Mouse (Mus musculus): ENCODE data around the gene Usp13. TPM values are rescaled to one million over a fixed set of nuclear protein-coding genes. Genes with fewer than 3 reads are reported as not detected.

Gene Usp13
- polyA plus RNA-seq (2012; rRNA removed), result 11.4 and 11.7 TPM in 2 replicates

GRCm38 (mm10) chr3:32817357-32818326 lies at the start of gene Usp13:
Gene Usp13 (plus strand): TSS chr3:32817546.
- Histone ChIP-seq H3K4me3 (ENCODE audit: insufficient read depth, low read length) (peak within 1 kb of the TSS; percentile 91), H3K4me1 (ENCODE audit: control insufficient read depth, insufficient read depth, low read length) (peaks cover 5% of the 10 kb centered on the region), H3K27ac (ENCODE audit: insufficient read depth, low read length) (peak within 1 kb of the TSS; percentile 98)
- TF ChIP-seq POLR2A (IDR thresholded peaks at IDR 0.05; ENCODE audit: extremely low read depth, insufficient read depth, low read length), result peak; percentile 7; the same call in 1 of the 2 replicates
- TF ChIP-seq CTCF (IDR thresholded peaks at IDR 0.05; ENCODE audit: extremely low read depth, insufficient read depth, low read length), result no peak

- no peaks in the 10 kb centered on the region for H3K4me1 ChIP-seq (ENCODE audit: control insufficient read depth, insufficient read depth, low read length)
- no peak overlapping the region for H3K4me3 ChIP-seq (ENCODE audit: insufficient read depth, low read length)
- no peak overlapping the region for H3K27ac ChIP-seq (ENCODE audit: insufficient read depth, low read length)
- TF ChIP-seq POLR2A (IDR thresholded peaks at IDR 0.05; ENCODE audit: extremely low read depth, insufficient read depth, low read length) (no peak), CTCF (IDR thresholded peaks at IDR 0.05; ENCODE audit: extremely low read depth, insufficient read depth, low read length) (no peak)
Observed at GRCm38 (mm10) chr3:32770781-32771180, 46.6 kb upstream of the Usp13 start.

DNA sequence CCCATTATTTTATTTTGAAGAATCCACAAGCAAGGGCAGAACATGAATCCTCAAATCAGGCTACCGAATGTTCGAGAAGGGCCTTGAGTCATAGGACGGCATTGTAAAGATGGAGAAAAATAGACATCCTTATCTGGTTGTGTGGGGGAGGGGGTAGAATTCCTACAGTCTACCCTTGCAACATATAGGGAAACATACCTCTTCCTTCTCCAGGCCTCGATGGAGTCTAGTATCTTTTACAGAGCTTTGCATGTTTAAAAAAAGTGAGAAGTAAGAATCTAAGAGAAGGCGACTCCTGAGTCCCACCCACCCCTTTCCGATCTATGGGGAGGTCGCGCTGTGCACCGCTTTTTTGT lies 367 bp upstream of the Usp13 start:
- Histone ChIP-seq H3K27ac (ENCODE audit: insufficient read depth, low read length) (peak overlapping the region; percentile 98), H3K4me1 (ENCODE audit: control insufficient read depth, insufficient read depth, low read length) (peaks cover 5% of the 10 kb centered on the region), H3K4me3 (ENCODE audit: insufficient read depth, low read length) (peak overlapping the region; percentile 91)
- TF ChIP-seq POLR2A (IDR thresholded peaks at IDR 0.05; ENCODE audit: extremely low read depth, insufficient read depth, low read length), result no peak
- no peak for TF ChIP-seq CTCF (IDR thresholded peaks at IDR 0.05; ENCODE audit: extremely low read depth, insufficient read depth, low read length)

DNA sequence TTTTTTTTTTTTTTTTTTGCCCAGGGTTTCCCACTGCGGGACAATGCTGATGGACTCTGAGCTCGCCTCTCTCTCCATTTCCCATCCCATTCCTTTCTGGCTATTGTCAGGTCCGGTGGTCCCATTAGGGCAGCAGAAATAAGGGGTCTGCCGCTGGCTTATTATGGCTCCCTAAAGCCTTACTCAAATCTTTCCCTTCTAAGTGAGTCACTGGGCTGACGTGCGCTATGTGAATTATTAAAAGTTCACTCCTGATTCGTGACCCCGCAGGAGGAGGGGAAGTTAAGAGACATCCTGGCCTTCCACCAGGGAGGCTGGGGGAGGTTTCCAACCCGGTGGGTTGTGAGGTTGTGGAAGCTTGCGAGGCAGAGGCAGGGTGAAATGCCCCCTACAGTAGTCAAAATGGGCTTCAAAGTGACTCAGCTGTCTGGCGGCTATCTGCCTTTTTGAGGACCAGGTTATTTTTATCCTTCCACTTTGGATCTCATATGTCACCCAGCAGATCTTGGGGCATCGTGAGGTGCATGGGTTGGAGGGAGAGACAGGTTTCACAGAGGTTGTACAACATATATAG lies 1.1 kb downstream of the Usp13 start:
- Histone ChIP-seq H3K4me3 (ENCODE audit: insufficient read depth, low read length) (peak overlapping the region; percentile 91), H3K4me1 (ENCODE audit: control insufficient read depth, insufficient read depth, low read length) (peaks cover 5% of the 10 kb centered on the region), H3K27ac (ENCODE audit: insufficient read depth, low read length) (no peak overlapping the region)
- TF ChIP-seq CTCF (IDR thresholded peaks at IDR 0.05; ENCODE audit: extremely low read depth, insufficient read depth, low read length) (no peak), POLR2A (IDR thresholded peaks at IDR 0.05; ENCODE audit: extremely low read depth, insufficient read depth, low read length) (no peak)

- no peak overlapping the region for H3K27ac ChIP-seq (ENCODE audit: insufficient read depth, low read length)
- H3K4me3 ChIP-seq (ENCODE audit: insufficient read depth, low read length), result no peak overlapping the region
- no peak for TF ChIP-seq CTCF (IDR thresholded peaks at IDR 0.05; ENCODE audit: extremely low read depth, insufficient read depth, low read length)
- no peak for TF ChIP-seq POLR2A (IDR thresholded peaks at IDR 0.05; ENCODE audit: extremely low read depth, insufficient read depth, low read length)
- peaks cover 9% of the 10 kb centered on the region for H3K4me1 ChIP-seq (ENCODE audit: control insufficient read depth, insufficient read depth, low read length)
Observed at GRCm38 (mm10) chr3:32822620-32823019, 5.3 kb downstream of the Usp13 start.

DNA sequence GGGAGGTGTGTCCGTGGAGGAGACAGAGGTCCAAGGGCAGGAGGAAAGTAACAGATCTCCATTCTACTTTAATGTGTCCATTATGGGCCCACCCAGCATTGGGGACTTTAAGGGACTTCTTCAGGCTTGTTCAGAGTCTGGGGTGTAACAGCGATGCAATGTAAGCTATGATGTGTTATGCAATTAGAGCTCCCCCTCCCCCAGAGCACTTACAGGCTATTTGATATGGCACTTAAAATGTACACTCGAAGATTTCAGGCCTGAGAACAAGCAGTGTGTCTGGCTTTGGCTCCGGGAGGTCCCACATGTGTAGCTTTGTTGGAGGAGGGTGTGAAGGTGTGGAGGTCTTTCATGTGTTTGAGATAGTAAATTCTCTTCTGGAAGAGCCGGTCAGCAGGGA lies 7.6 kb downstream of the Usp13 start:
- TF ChIP-seq CTCF (IDR thresholded peaks at IDR 0.05; ENCODE audit: extremely low read depth, insufficient read depth, low read length) (no peak), POLR2A (IDR thresholded peaks at IDR 0.05; ENCODE audit: extremely low read depth, insufficient read depth, low read length) (no peak)
- H3K4me3 ChIP-seq (ENCODE audit: insufficient read depth, low read length), result no peak overlapping the region
- no peak overlapping the region for H3K27ac ChIP-seq (ENCODE audit: insufficient read depth, low read length)
- H3K4me1 ChIP-seq (ENCODE audit: control insufficient read depth, insufficient read depth, low read length), result peaks cover 7% of the 10 kb centered on the region

- TF ChIP-seq POLR2A (IDR thresholded peaks at IDR 0.05; ENCODE audit: extremely low read depth, insufficient read depth, low read length), result no peak
- TF ChIP-seq CTCF (IDR thresholded peaks at IDR 0.05; ENCODE audit: extremely low read depth, insufficient read depth, low read length), result no peak
- Histone ChIP-seq H3K4me3 (ENCODE audit: insufficient read depth, low read length) (no peak overlapping the region), H3K27ac (ENCODE audit: insufficient read depth, low read length) (no peak overlapping the region), H3K4me1 (ENCODE audit: control insufficient read depth, insufficient read depth, low read length) (peaks cover 7% of the 10 kb centered on the region)
Observed at GRCm38 (mm10) chr3:32825964-32826479, 8.7 kb downstream of the Usp13 start.

- no peak overlapping the region for H3K27ac ChIP-seq (ENCODE audit: insufficient read depth, low read length)
- H3K4me3 ChIP-seq (ENCODE audit: insufficient read depth, low read length), result no peak overlapping the region
- TF ChIP-seq POLR2A (IDR thresholded peaks at IDR 0.05; ENCODE audit: extremely low read depth, insufficient read depth, low read length) (no peak), CTCF (IDR thresholded peaks at IDR 0.05; ENCODE audit: extremely low read depth, insufficient read depth, low read length) (no peak)
- H3K4me1 ChIP-seq (ENCODE audit: control insufficient read depth, insufficient read depth, low read length), result peaks cover 7% of the 10 kb centered on the region
Observed at GRCm38 (mm10) chr3:32826701-32827100, 9.4 kb downstream of the Usp13 start.

- no peak overlapping the region for H3K4me3 ChIP-seq (ENCODE audit: insufficient read depth, low read length)
- TF ChIP-seq POLR2A (IDR thresholded peaks at IDR 0.05; ENCODE audit: extremely low read depth, insufficient read depth, low read length) (no peak), CTCF (IDR thresholded peaks at IDR 0.05; ENCODE audit: extremely low read depth, insufficient read depth, low read length) (no peak)
- H3K4me1 ChIP-seq (ENCODE audit: control insufficient read depth, insufficient read depth, low read length), result no peaks in the 10 kb centered on the region
- H3K27ac ChIP-seq (ENCODE audit: insufficient read depth, low read length), result no peak overlapping the region
Observed at GRCm38 (mm10) chr3:32833871-32834270, 16.5 kb downstream of the Usp13 start.
